Mouse (Mus musculus) embryonic facial prominence, embryonic 14.5 days (tissue): ENCODE measurements at regions not wholly inside any gene's neighbourhood (a gene's known extent, or its start where the extent isn't known, plus 50 kb on each side); places are given as distances from the start of the nearest gene placed in this dataset.

Experiments used
- ATAC-seq: fragments of 200-750 bp; cut with Nextera tagmentation; 2 replicates; pipeline ENCODE4 v1.8.0; 2017; ENCODE audit warnings: low read depth, moderate number of reproducible peaks, moderate TSS enrichment
- DNase-seq: peaks from one replicate; pipeline ENCODE4 v3.0.0-alpha.2; 2015; ENCODE audit warnings: low spot score
- H3K27ac ChIP-seq: fragments of 300-500 bp; sonication (generic); replicated peaks from 2 replicates; pipeline ENCODE4 v1.5.1; 2014; ENCODE audit warnings: low read depth, mild to moderate bottlenecking, low read length, moderate library complexity
- H3K27me3 ChIP-seq: fragments of 300-500 bp; sonication (generic); replicated peaks from 2 replicates; pipeline ENCODE4 v1.6.1; 2014; ENCODE audit warnings: low read length; ENCODE audit not compliant: control insufficient read depth, insufficient read depth
- H3K36me3 ChIP-seq: fragments of 300-500 bp; sonication (generic); 2 replicates; pipeline ENCODE4 v1.6.1; 2014; ENCODE audit warnings: low read length, mixed read lengths; ENCODE audit not compliant: control insufficient read depth, insufficient read depth
- H3K4me1 ChIP-seq: fragments of 300-500 bp; sonication (generic); 2 replicates; pipeline ENCODE4 v1.6.1; 2014; ENCODE audit warnings: antibody characterized with exemption, low read length; ENCODE audit not compliant: control insufficient read depth, insufficient read depth
- H3K4me2 ChIP-seq: fragments of 300-500 bp; sonication (generic); 2 replicates; pipeline ENCODE4 v1.6.1; 2014; ENCODE audit warnings: low read depth, mild to moderate bottlenecking, low read length, moderate library complexity, mixed read lengths
- H3K4me3 ChIP-seq: fragments of 300-500 bp; sonication (generic); 2 replicates; pipeline ENCODE4 v1.5.1; 2014; ENCODE audit warnings: low read depth, mild to moderate bottlenecking, low read length
- H3K9ac ChIP-seq: fragments of 300-500 bp; sonication (generic); 2 replicates; pipeline ENCODE4 v1.6.1; 2014; ENCODE audit warnings: low read depth, mild to moderate bottlenecking, low read length, moderate library complexity, mixed read lengths
- H3K9me3 ChIP-seq: fragments of 300-500 bp; sonication (generic); 2 replicates; pipeline ENCODE4 v1.6.1; 2016; ENCODE audit warnings: low read length; ENCODE audit not compliant: control insufficient read depth
- WGBS: fragments of 180-500 bp; shearing (Covaris S2); extraction: QIAGEN DNeasy Blood & Tissue Kit; methylation state at CpG from one replicate; pipeline ENCODE4 v1.1.7; 2014; 5-methylcytosine and 5-hydroxymethylcytosine counted together

DNA sequence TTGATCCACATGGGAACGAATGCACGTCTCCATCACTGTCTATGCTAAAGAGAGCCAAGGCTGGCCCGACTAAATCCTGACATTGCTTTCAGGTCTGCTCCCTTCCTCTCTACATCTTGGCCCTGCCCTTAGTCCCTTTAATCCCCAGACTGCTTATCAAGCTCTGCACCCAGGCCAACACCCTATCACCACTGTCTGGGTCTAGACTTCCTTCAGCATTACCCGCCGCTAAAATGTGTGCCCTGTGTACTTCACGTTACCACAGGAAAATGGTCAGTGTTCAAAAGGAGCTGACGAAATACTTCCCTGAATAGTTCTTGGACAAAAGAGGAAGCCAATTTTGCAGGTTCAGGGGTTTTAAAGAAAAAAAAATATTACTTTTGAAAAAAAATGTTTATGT lies 100.0 kb upstream of the Thbs1 start:
- Histone ChIP-seq H3K27me3 (no peaks in the 10 kb centered on the region), H3K36me3 (no peaks in the 10 kb centered on the region), H3K27ac (no peak overlapping the region), H3K4me3 (no peak overlapping the region), H3K4me2 (no peak overlapping the region), H3K9me3 (peaks cover 3% of the 10 kb centered on the region; the same call in 1 of the 2 replicates), H3K9ac (no peak overlapping the region), H3K4me1 (peaks cover 9% of the 10 kb centered on the region; the same call in 1 of the 2 replicates)
- no peak for ATAC-seq
- DNase-seq = no peak
- 85% methylated on average over 7 of the region's 7 CpGs for WGBS

DNA sequence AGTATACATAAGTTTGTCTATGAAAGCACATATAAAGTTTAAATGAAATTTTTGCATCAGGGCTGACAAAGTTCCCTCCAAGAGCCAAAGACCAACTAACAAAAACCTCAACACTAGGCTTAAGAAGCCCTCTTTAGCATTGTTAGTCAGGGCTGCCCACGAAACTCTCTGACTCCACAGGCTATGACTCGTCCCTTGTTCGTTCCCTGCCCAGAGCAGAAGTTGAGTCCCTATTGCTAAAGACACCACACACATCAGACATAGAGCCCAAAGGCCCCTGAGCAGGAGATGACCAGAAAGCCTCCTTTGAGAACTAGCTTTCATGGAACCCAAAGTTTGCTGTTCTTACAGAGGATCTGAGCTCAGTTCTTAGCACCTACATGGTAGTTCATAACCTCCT lies 99.5 kb upstream of the Thbs1 start:
- no peak for DNase-seq
- WGBS = 84% methylated on average over 3 of the region's 3 CpGs
- Histone ChIP-seq H3K4me2 (no peak overlapping the region), H3K9me3 (peaks cover 3% of the 10 kb centered on the region; the same call in 1 of the 2 replicates), H3K36me3 (no peaks in the 10 kb centered on the region), H3K4me3 (no peak overlapping the region), H3K27ac (no peak overlapping the region), H3K27me3 (no peaks in the 10 kb centered on the region), H3K4me1 (peaks cover 9% of the 10 kb centered on the region; the same call in 1 of the 2 replicates), H3K9ac (no peak overlapping the region)
- ATAC-seq = no peak

DNA sequence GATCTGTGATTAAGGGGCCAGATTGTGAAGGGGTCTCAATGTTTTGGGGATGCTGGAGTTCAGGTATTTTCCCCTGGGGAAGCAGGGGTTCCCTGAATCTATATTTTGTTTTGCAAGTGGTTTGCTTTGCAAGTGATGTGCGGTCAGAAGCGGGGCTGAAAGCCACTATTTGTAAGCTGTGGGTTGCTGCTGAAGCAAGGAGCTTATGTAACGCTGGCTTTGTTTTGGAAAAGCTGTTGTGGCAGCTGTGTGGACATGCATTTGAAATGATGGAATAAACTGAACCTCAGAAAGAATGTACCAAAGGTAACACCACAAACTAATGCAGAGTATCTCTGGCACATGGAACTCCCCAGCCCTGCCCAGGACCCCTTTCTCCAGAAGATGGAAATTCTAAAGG lies 98.5 kb upstream of the Thbs1 start:
- Histone ChIP-seq H3K4me3 (no peak overlapping the region), H3K9ac (no peak overlapping the region), H3K4me1 (peaks cover under 1% of the 10 kb centered on the region; the same call in 1 of the 2 replicates), H3K36me3 (no peaks in the 10 kb centered on the region), H3K27me3 (no peaks in the 10 kb centered on the region), H3K27ac (no peak overlapping the region), H3K4me2 (no peak overlapping the region), H3K9me3 (peaks cover 3% of the 10 kb centered on the region; the same call in 1 of the 2 replicates)
- no peak for ATAC-seq
- DNase-seq = no peak
- WGBS = 84% methylated on average over 3 of the region's 3 CpGs

- H3K4me1 ChIP-seq = no peaks in the 10 kb centered on the region
- DNase-seq (no peak), ATAC-seq (no peak)
- H3K9ac ChIP-seq = no peak overlapping the region
- H3K4me2 ChIP-seq = no peak overlapping the region
- no peaks in the 10 kb centered on the region for H3K27me3 ChIP-seq
- WGBS = 73% methylated on average over 1 of the region's 1 CpGs
- H3K4me3 ChIP-seq = no peak overlapping the region
- no peaks in the 10 kb centered on the region for H3K9me3 ChIP-seq
- H3K36me3 ChIP-seq = no peaks in the 10 kb centered on the region
- no peak overlapping the region for H3K27ac ChIP-seq
These were observed 96.5 kb upstream of the Thbs1 start for GRCm38 (mm10) chr2:118015182-118015581.

GRCm38 (mm10) chr2:118025829-118026735 lies 85.6 kb upstream of the Thbs1 start:
- H3K27ac ChIP-seq = no peak overlapping the region; the same call in 1 of the 2 replicates
- H3K27me3 ChIP-seq = no peaks in the 10 kb centered on the region
- H3K9ac ChIP-seq = no peak overlapping the region
- peak; percentile 79 for DNase-seq
- WGBS = 59% methylated on average over 6 of the region's 6 CpGs
- H3K4me3 ChIP-seq = no peak overlapping the region
- H3K4me2 ChIP-seq = no peak overlapping the region
- no peaks in the 10 kb centered on the region for H3K36me3 ChIP-seq
- H3K4me1 ChIP-seq = peaks cover 15% of the 10 kb centered on the region
- H3K9me3 ChIP-seq = no peaks in the 10 kb centered on the region
- no peak for ATAC-seq

GRCm38 (mm10) chr2:118028881-118029280 lies 82.8 kb upstream of the Thbs1 start:
- H3K36me3 ChIP-seq = no peaks in the 10 kb centered on the region
- peaks cover 15% of the 10 kb centered on the region for H3K4me1 ChIP-seq
- H3K9ac ChIP-seq = no peak overlapping the region
- no peak overlapping the region for H3K4me2 ChIP-seq
- H3K27me3 ChIP-seq = no peaks in the 10 kb centered on the region
- H3K4me3 ChIP-seq = no peak overlapping the region
- no peaks in the 10 kb centered on the region for H3K9me3 ChIP-seq
- ATAC-seq = no peak
- no peak for DNase-seq
- no peak overlapping the region for H3K27ac ChIP-seq
- WGBS = 44% methylated on average over 1 of the region's 1 CpGs

DNA sequence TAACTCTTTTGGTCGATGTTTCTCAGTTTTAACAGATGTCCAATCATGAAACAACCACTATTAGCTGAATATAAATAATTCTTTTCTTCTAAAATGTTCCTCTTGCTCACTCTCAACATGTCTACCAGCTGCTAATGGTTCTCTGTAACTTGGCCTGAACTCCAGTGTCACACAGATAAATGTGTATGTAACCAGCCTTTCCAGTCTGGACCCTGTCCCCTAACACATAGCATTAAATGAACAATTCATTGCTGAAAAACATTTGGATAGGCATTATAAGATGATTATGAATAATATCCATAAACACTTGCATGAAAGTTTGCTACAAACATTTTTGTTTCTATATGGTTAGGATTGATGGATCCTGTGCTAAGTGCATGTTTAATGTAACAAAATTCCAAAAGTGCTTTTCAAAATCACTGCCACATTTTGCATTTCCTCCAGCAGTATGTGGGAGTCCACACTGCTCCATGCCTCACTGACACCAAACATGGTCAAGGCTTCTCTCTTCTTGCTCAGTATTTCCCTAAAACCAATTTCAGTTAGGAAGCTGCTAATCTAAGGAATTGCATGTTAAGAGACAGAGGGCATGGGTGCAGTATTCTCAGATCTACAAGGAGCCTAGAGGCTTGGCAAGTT lies 82.1 kb upstream of the Thbs1 start:
- ATAC-seq = no peak
- no peaks in the 10 kb centered on the region for H3K9me3 ChIP-seq
- H3K4me3 ChIP-seq = no peak overlapping the region
- WGBS = 45% methylated on average over 1 of the region's 1 CpGs
- no peaks in the 10 kb centered on the region for H3K36me3 ChIP-seq
- no peak overlapping the region for H3K4me2 ChIP-seq
- no peak for DNase-seq
- no peak overlapping the region for H3K27ac ChIP-seq
- H3K27me3 ChIP-seq = no peaks in the 10 kb centered on the region
- H3K4me1 ChIP-seq = peaks cover 15% of the 10 kb centered on the region
- no peak overlapping the region for H3K9ac ChIP-seq

GRCm38 (mm10) chr2:118031662-118032061 lies 80.0 kb upstream of the Thbs1 start:
- Histone ChIP-seq H3K36me3 (no peaks in the 10 kb centered on the region), H3K4me2 (no peak overlapping the region), H3K9ac (no peak overlapping the region), H3K4me3 (no peak overlapping the region), H3K27ac (no peak overlapping the region), H3K4me1 (peaks cover 7% of the 10 kb centered on the region; the same call in 1 of the 2 replicates), H3K27me3 (no peaks in the 10 kb centered on the region), H3K9me3 (no peaks in the 10 kb centered on the region)
- ATAC-seq (no peak), DNase-seq (peak; percentile 41)
- WGBS = 75% methylated on average over 2 of the region's 2 CpGs
